Mouse (Mus musculus) hindbrain, embryonic 13.5 days (tissue): ENCODE data around the gene Fam71b. TPM values are rescaled to one million over a fixed set of nuclear protein-coding genes. Genes with fewer than 3 reads are reported as not detected.

Source experiments
- ATAC-seq: fragments of 200-750 bp; cut with Nextera tagmentation; 2 replicates; pipeline ENCODE4 v1.8.0; 2017; ENCODE audit warnings: moderate TSS enrichment; ENCODE audit not compliant: low FRiP score
- H3K27ac ChIP-seq: fragments of 300-500 bp; sonication (generic); 2 replicates; pipeline ENCODE4 v1.5.1; 2015; ENCODE audit warnings: inconsistent platforms, mild to moderate bottlenecking, moderate library complexity
- H3K27me3 ChIP-seq: fragments of 300-500 bp; sonication (generic); 2 replicates; pipeline ENCODE4 v1.6.1; 2015; ENCODE audit warnings: mild to moderate bottlenecking, inconsistent platforms
- H3K36me3 ChIP-seq: fragments of 300-500 bp; sonication (generic); 2 replicates; pipeline ENCODE4 v1.6.1; 2015; ENCODE audit warnings: mild to moderate bottlenecking, inconsistent platforms
- H3K4me1 ChIP-seq: fragments of 300-500 bp; sonication (generic); replicated peaks from 2 replicates; pipeline ENCODE4 v1.6.1; 2015; ENCODE audit warnings: inconsistent platforms
- H3K4me2 ChIP-seq: fragments of 300-500 bp; sonication (generic); 2 replicates; pipeline ENCODE4 v1.6.1; 2015; ENCODE audit warnings: inconsistent platforms, mild to moderate bottlenecking, moderate library complexity
- H3K4me3 ChIP-seq: fragments of 300-500 bp; sonication (generic); 2 replicates; pipeline ENCODE4 v1.5.1; 2015; ENCODE audit warnings: mild to moderate bottlenecking, inconsistent platforms
- H3K9ac ChIP-seq: fragments of 300-500 bp; sonication (generic); 2 replicates; pipeline ENCODE4 v1.6.1; 2015; ENCODE audit warnings: mild to moderate bottlenecking, inconsistent platforms
- H3K9me3 ChIP-seq: fragments of 300-500 bp; sonication (generic); 2 replicates; pipeline ENCODE4 v1.6.1; 2016; ENCODE audit warnings: inconsistent platforms
- WGBS: fragments of 180-500 bp; shearing (Covaris S2); methylation state at CpG from one replicate; pipeline ENCODE4 v1.1.7; 2015; 5-methylcytosine and 5-hydroxymethylcytosine counted together
- polyA plus RNA-seq: library from polyadenylated mRNA; unstranded; fragments of >200 nt; fragmentation: Nextera tagmentation; extraction: Ambion mirVana; gene quantifications from 2 replicates; pipeline ENCODE4 v1.2.1, GENCODE M21; 2015

Fam71b gene
- not detected in 2 replicates for polyA plus RNA-seq

- no peak within 1 kb of the TSS for H3K9ac ChIP-seq
These were observed at the start of gene Fam71b for GRCm38 (mm10) chr11:46396167-46396859. Gene Fam71b (plus strand): TSS chr11:46396559.

GRCm38 (mm10) chr11:46347756-46348155 is 48.6 kb upstream of the Fam71b start:
- Histone ChIP-seq H3K4me3 (no peak overlapping the region), H3K9me3 (no peaks in the 10 kb centered on the region), H3K4me2 (no peak overlapping the region), H3K9ac (no peak overlapping the region), H3K36me3 (no peaks in the 10 kb centered on the region), H3K4me1 (no peaks in the 10 kb centered on the region), H3K27me3 (no peaks in the 10 kb centered on the region), H3K27ac (no peak overlapping the region)
- 96% methylated on average over 5 of the region's 5 CpGs for WGBS
- ATAC-seq, result no peak

More at GRCm38 (mm10) chr11:46396167-46396859, at the start of gene Fam71b:
- H3K4me3 ChIP-seq, result no peak within 1 kb of the TSS
- H3K4me2 ChIP-seq, result no peak within 1 kb of the TSS
- 0 out of 2 replicates have a peak, but pooled peaks cover 2% of the 10 kb centered on the region for H3K4me1 ChIP-seq
- H3K27ac ChIP-seq, result no peak within 1 kb of the TSS
- no peaks in the 10 kb centered on the region for H3K36me3 ChIP-seq
- no peak for ATAC-seq
- WGBS, result 76% methylated on average over 13 of the region's 13 CpGs
- H3K27me3 ChIP-seq, result no peaks in the 10 kb centered on the region
- H3K9me3 ChIP-seq, result no peaks in the 10 kb centered on the region

GRCm38 (mm10) chr11:46348416-46348815 is 47.9 kb upstream of the Fam71b start:
- H3K9ac ChIP-seq, result no peak overlapping the region
- H3K27me3 ChIP-seq, result no peaks in the 10 kb centered on the region
- no peak overlapping the region for H3K27ac ChIP-seq
- H3K36me3 ChIP-seq, result no peaks in the 10 kb centered on the region
- 82% methylated on average over 3 of the region's 3 CpGs for WGBS
- no peaks in the 10 kb centered on the region for H3K4me1 ChIP-seq
- ATAC-seq, result no peak
- no peak overlapping the region for H3K4me3 ChIP-seq
- H3K4me2 ChIP-seq, result no peak overlapping the region
- H3K9me3 ChIP-seq, result no peaks in the 10 kb centered on the region

- Histone ChIP-seq H3K4me1 (no peaks in the 10 kb centered on the region), H3K27ac (no peak overlapping the region), H3K36me3 (no peaks in the 10 kb centered on the region), H3K9ac (no peak overlapping the region), H3K4me3 (no peak overlapping the region), H3K9me3 (no peaks in the 10 kb centered on the region), H3K4me2 (no peak overlapping the region), H3K27me3 (no peaks in the 10 kb centered on the region)
- 64% methylated on average over 2 of the region's 2 CpGs for WGBS
- ATAC-seq, result no peak
These were observed 46.5 kb upstream of the Fam71b start for GRCm38 (mm10) chr11:46349681-46350410.

- Histone ChIP-seq H3K9me3 (no peaks in the 10 kb centered on the region), H3K36me3 (no peaks in the 10 kb centered on the region), H3K4me1 (no peaks in the 10 kb centered on the region), H3K27ac (no peak overlapping the region), H3K27me3 (no peaks in the 10 kb centered on the region), H3K4me2 (no peak overlapping the region), H3K9ac (no peak overlapping the region), H3K4me3 (no peak overlapping the region)
- WGBS, result 71% methylated on average over 1 of the region's 1 CpGs
- no peak for ATAC-seq
These were observed 38.0 kb upstream of the Fam71b start for GRCm38 (mm10) chr11:46358369-46358768.

GRCm38 (mm10) chr11:46360991-46361665 is 35.2 kb upstream of the Fam71b start:
- Histone ChIP-seq H3K9ac (no peak overlapping the region), H3K4me1 (no peaks in the 10 kb centered on the region), H3K27me3 (no peaks in the 10 kb centered on the region), H3K4me3 (no peak overlapping the region), H3K27ac (no peak overlapping the region), H3K36me3 (no peaks in the 10 kb centered on the region), H3K4me2 (no peak overlapping the region), H3K9me3 (no peaks in the 10 kb centered on the region)
- no peak for ATAC-seq
- 79% methylated on average over 2 of the region's 2 CpGs for WGBS

- Histone ChIP-seq H3K27ac (no peak overlapping the region), H3K36me3 (no peaks in the 10 kb centered on the region), H3K4me1 (no peaks in the 10 kb centered on the region), H3K4me3 (no peak overlapping the region), H3K27me3 (no peaks in the 10 kb centered on the region), H3K9ac (no peak overlapping the region), H3K9me3 (no peaks in the 10 kb centered on the region), H3K4me2 (no peak overlapping the region)
- WGBS, result 90% methylated on average over 18 of the region's 18 CpGs
- no peak for ATAC-seq
These were observed 34.0 kb upstream of the Fam71b start for GRCm38 (mm10) chr11:46362061-46363022.

GRCm38 (mm10) chr11:46363864-46364263 is 32.5 kb upstream of the Fam71b start:
- H3K27ac ChIP-seq, result no peak overlapping the region
- ATAC-seq, result no peak
- H3K36me3 ChIP-seq, result no peaks in the 10 kb centered on the region
- H3K4me3 ChIP-seq, result no peak overlapping the region
- H3K4me1 ChIP-seq, result no peaks in the 10 kb centered on the region
- no peaks in the 10 kb centered on the region for H3K27me3 ChIP-seq
- no peaks in the 10 kb centered on the region for H3K9me3 ChIP-seq
- 97% methylated on average over 9 of the region's 9 CpGs for WGBS
- no peak overlapping the region for H3K9ac ChIP-seq
- no peak overlapping the region for H3K4me2 ChIP-seq

GRCm38 (mm10) chr11:46365744-46366143 is 30.6 kb upstream of the Fam71b start:
- Histone ChIP-seq H3K27ac (no peak overlapping the region), H3K9me3 (no peaks in the 10 kb centered on the region), H3K36me3 (no peaks in the 10 kb centered on the region), H3K4me1 (no peaks in the 10 kb centered on the region), H3K4me3 (no peak overlapping the region), H3K4me2 (no peak overlapping the region), H3K9ac (no peak overlapping the region), H3K27me3 (no peaks in the 10 kb centered on the region)
- WGBS, result 81% methylated on average over 5 of the region's 5 CpGs
- no peak for ATAC-seq

GRCm38 (mm10) chr11:46366357-46366756 is 30.0 kb upstream of the Fam71b start:
- WGBS, result 64% methylated on average over 3 of the region's 3 CpGs
- H3K4me3 ChIP-seq, result no peak overlapping the region
- H3K27ac ChIP-seq, result no peak overlapping the region
- no peaks in the 10 kb centered on the region for H3K4me1 ChIP-seq
- H3K9ac ChIP-seq, result no peak overlapping the region
- H3K4me2 ChIP-seq, result no peak overlapping the region
- H3K9me3 ChIP-seq, result no peaks in the 10 kb centered on the region
- no peaks in the 10 kb centered on the region for H3K36me3 ChIP-seq
- no peak for ATAC-seq
- H3K27me3 ChIP-seq, result no peaks in the 10 kb centered on the region

- Histone ChIP-seq H3K9ac (no peak overlapping the region), H3K36me3 (no peaks in the 10 kb centered on the region), H3K4me1 (no peaks in the 10 kb centered on the region), H3K4me3 (no peak overlapping the region), H3K9me3 (no peaks in the 10 kb centered on the region), H3K4me2 (no peak overlapping the region), H3K27ac (no peak overlapping the region), H3K27me3 (no peaks in the 10 kb centered on the region)
- no peak for ATAC-seq
- WGBS, result 95% methylated on average over 4 of the region's 4 CpGs
These were observed 25.9 kb upstream of the Fam71b start for GRCm38 (mm10) chr11:46370457-46370856.

- WGBS, result 95% methylated on average over 8 of the region's 8 CpGs
- Histone ChIP-seq H3K4me1 (no peaks in the 10 kb centered on the region), H3K9ac (no peak overlapping the region), H3K4me2 (no peak overlapping the region), H3K27ac (no peak overlapping the region), H3K9me3 (no peaks in the 10 kb centered on the region), H3K36me3 (no peaks in the 10 kb centered on the region), H3K27me3 (no peaks in the 10 kb centered on the region), H3K4me3 (no peak overlapping the region)
- ATAC-seq, result no peak
These were observed 25.1 kb upstream of the Fam71b start for GRCm38 (mm10) chr11:46371250-46371649.
